Mouse (Mus musculus) cerebellum, postnatal 14 days (tissue): ENCODE measurements around the gene Efcab6.

Experiments used
- DNase-seq, 2 experiments: peaks; one replicate each; pipeline ENCODE4 v3.0.0; 2021; ENCODE audit warnings: mixed read lengths in 2 of 2

Efcab6 gene

GRCm38 (mm10) chr15:83877155-83877866 is 187.9 kb downstream of the Efcab6 start:
- DNase-seq: peak; percentile 41 to 61

GRCm38 (mm10) chr15:83870936-83871335 is 194.2 kb downstream of the Efcab6 start:
- no peak for DNase-seq

GRCm38 (mm10) chr15:83865626-83866025 is 199.6 kb downstream of the Efcab6 start:
- DNase-seq: peak; percentile 64 to 65

- DNase-seq: peak; percentile 74 to 82
These were observed 208.1 kb downstream of the Efcab6 start for GRCm38 (mm10) chr15:83857129-83857528.

GRCm38 (mm10) chr15:83853400-83853811 is 211.8 kb downstream of the Efcab6 start:
- peak in 1 of 2 experiments; percentile 40 for DNase-seq

- no peak for DNase-seq
These were observed 217.0 kb downstream of the Efcab6 start for GRCm38 (mm10) chr15:83848193-83848592.

GRCm38 (mm10) chr15:83847512-83847911 is 217.7 kb downstream of the Efcab6 start:
- no peak for DNase-seq

- DNase-seq: no peak
These were observed 218.6 kb downstream of the Efcab6 start for GRCm38 (mm10) chr15:83846592-83846991.

- DNase-seq: no peak
These were observed 219.4 kb downstream of the Efcab6 start for GRCm38 (mm10) chr15:83845734-83846133.

GRCm38 (mm10) chr15:83842915-83843789 is 222.0 kb downstream of the Efcab6 start:
- peak in 1 of 2 experiments; percentile 35 for DNase-seq

- no peak for DNase-seq
These were observed 222.8 kb downstream of the Efcab6 start for GRCm38 (mm10) chr15:83842419-83842818.

- DNase-seq: peak in 1 of 2 experiments; percentile 30
These were observed 224.0 kb downstream of the Efcab6 start for GRCm38 (mm10) chr15:83840950-83841719.

- DNase-seq: no peak
These were observed 232.9 kb downstream of the Efcab6 start for GRCm38 (mm10) chr15:83832265-83832664.

GRCm38 (mm10) chr15:83829226-83829625 is 236.0 kb downstream of the Efcab6 start:
- no peak for DNase-seq

- DNase-seq: peak in 1 of 2 experiments; percentile 31
These were observed 237.2 kb downstream of the Efcab6 start for GRCm38 (mm10) chr15:83828011-83828410.
